Mouse (Mus musculus) kidney, embryonic 15.5 days (tissue): ENCODE results near the gene Aqr. TPM values are rescaled to one million over a fixed set of nuclear protein-coding genes. Genes with fewer than 3 reads are reported as not detected.

Source experiments
- ATAC-seq: fragments of 200-750 bp; cut with Nextera tagmentation; replicated peaks from 2 replicates; pipeline ENCODE4 v1.8.0; 2017; ENCODE audit warnings: moderate TSS enrichment; ENCODE audit not compliant: low FRiP score
- H3K27ac ChIP-seq: fragments of 300-500 bp; sonication (generic); 2 replicates; pipeline ENCODE4 v1.5.1; 2015; ENCODE audit warnings: mild to moderate bottlenecking, inconsistent platforms
- H3K27me3 ChIP-seq: fragments of 300-500 bp; sonication (generic); 2 replicates; pipeline ENCODE4 v1.6.1; 2015; ENCODE audit warnings: inconsistent platforms
- H3K36me3 ChIP-seq: fragments of 300-500 bp; sonication (generic); 2 replicates; pipeline ENCODE4 v1.6.1; 2015; ENCODE audit warnings: inconsistent platforms
- H3K4me1 ChIP-seq: fragments of 300-500 bp; sonication (generic); 2 replicates; pipeline ENCODE4 v1.6.1; 2015; ENCODE audit warnings: inconsistent platforms
- H3K4me2 ChIP-seq: fragments of 300-500 bp; sonication (generic); 2 replicates; pipeline ENCODE4 v1.6.1; 2015; ENCODE audit warnings: moderate library complexity, mild to moderate bottlenecking, inconsistent platforms
- H3K4me3 ChIP-seq: fragments of 300-500 bp; sonication (generic); replicated peaks from 2 replicates; pipeline ENCODE4 v1.5.1; 2015; ENCODE audit warnings: mild to moderate bottlenecking, inconsistent platforms
- H3K9ac ChIP-seq: fragments of 300-500 bp; sonication (generic); 2 replicates; pipeline ENCODE4 v1.6.1; 2015; ENCODE audit warnings: mild to moderate bottlenecking, inconsistent platforms
- H3K9me3 ChIP-seq: fragments of 300-500 bp; sonication (generic); replicated peaks from 2 replicates; pipeline ENCODE4 v1.6.1; 2016; ENCODE audit warnings: inconsistent platforms
- WGBS: fragments of 180-500 bp; shearing (Covaris S2); methylation state at CpG from one replicate; pipeline ENCODE4 v1.1.7; 2015; ENCODE audit warnings: mixed read lengths; 5-methylcytosine and 5-hydroxymethylcytosine counted together
- polyA plus RNA-seq: library from polyadenylated mRNA; unstranded; fragments of >200 nt; fragmentation: Nextera tagmentation; extraction: Ambion mirVana; gene quantifications from 2 replicates; pipeline ENCODE4 v1.2.1, GENCODE M21; 2015

Gene Aqr
- polyA plus RNA-seq, 1 experiment from 2014 or later = 43.8 TPM

DNA sequence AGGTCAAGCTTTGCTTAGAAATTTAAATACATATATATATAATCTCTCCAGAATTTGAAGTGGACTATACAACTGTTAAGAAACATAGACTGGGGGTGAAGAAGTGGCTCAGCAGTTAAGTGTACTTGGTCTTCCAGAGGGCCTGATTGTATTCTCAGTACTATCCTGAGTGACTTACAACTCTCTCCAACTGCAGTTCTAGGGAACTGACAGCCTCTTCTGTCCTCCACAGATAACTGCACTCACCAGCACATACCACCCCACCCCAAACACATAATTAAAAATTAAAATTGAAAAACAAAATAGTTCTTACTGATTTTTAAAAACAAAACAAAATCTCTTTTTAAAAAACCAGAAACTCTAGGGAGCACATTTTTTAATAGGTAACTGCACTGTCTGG lies 13.6 kb downstream of the Aqr start:
- Histone ChIP-seq H3K36me3 (peaks cover 19% of the 10 kb centered on the region), H3K4me2 (no peak overlapping the region), H3K27me3 (no peaks in the 10 kb centered on the region), H3K4me1 (peaks cover 8% of the 10 kb centered on the region), H3K9me3 (no peaks in the 10 kb centered on the region), H3K27ac (no peak overlapping the region), H3K4me3 (no peak overlapping the region), H3K9ac (no peak overlapping the region)
- ATAC-seq = no peak

DNA sequence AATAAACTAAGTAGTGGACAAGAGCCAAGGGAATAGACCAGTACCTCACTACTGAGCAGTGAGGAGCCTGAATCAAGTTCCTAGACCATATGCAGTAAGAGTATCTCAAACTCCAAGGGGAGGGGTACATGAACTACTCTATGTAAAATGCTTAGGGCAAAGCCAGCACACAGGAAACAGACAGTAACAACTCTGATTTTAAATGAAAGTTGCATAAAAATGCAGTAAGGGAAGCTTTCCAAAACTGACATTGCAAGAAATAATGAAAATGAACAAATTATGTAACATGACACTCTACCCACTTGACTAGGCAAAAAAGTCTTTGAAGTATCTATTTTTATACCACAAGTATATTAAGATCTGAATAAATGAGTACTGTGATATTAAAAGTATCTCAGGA lies 19.0 kb downstream of the Aqr start:
- Histone ChIP-seq H3K4me2 (no peak overlapping the region), H3K27ac (no peak overlapping the region), H3K36me3 (peaks cover 56% of the 10 kb centered on the region), H3K9ac (no peak overlapping the region), H3K27me3 (no peaks in the 10 kb centered on the region), H3K9me3 (no peaks in the 10 kb centered on the region), H3K4me3 (no peak overlapping the region), H3K4me1 (no peaks in the 10 kb centered on the region)
- ATAC-seq = no peak

GRCm38 (mm10) chr2:114161978-114162377 lies 24.8 kb downstream of the Aqr start:
- Histone ChIP-seq H3K36me3 (peaks cover 79% of the 10 kb centered on the region), H3K4me1 (no peaks in the 10 kb centered on the region), H3K4me2 (no peak overlapping the region), H3K9me3 (no peaks in the 10 kb centered on the region), H3K9ac (no peak overlapping the region), H3K4me3 (no peak overlapping the region), H3K27me3 (no peaks in the 10 kb centered on the region), H3K27ac (no peak overlapping the region)
- WGBS = 84% methylated on average over 1 of the region's 1 CpGs
- ATAC-seq = no peak

- no peak for ATAC-seq
- peaks cover 86% of the 10 kb centered on the region for H3K36me3 ChIP-seq
- H3K9ac ChIP-seq = no peak overlapping the region
- WGBS = 85% methylated on average over 4 of the region's 4 CpGs
- no peak overlapping the region for H3K4me2 ChIP-seq
- H3K27me3 ChIP-seq = no peaks in the 10 kb centered on the region
- H3K27ac ChIP-seq = no peak overlapping the region
- H3K4me1 ChIP-seq = no peaks in the 10 kb centered on the region
- no peaks in the 10 kb centered on the region for H3K9me3 ChIP-seq
- no peak overlapping the region for H3K4me3 ChIP-seq
Observed at GRCm38 (mm10) chr2:114157345-114157744, 29.5 kb downstream of the Aqr start.

DNA sequence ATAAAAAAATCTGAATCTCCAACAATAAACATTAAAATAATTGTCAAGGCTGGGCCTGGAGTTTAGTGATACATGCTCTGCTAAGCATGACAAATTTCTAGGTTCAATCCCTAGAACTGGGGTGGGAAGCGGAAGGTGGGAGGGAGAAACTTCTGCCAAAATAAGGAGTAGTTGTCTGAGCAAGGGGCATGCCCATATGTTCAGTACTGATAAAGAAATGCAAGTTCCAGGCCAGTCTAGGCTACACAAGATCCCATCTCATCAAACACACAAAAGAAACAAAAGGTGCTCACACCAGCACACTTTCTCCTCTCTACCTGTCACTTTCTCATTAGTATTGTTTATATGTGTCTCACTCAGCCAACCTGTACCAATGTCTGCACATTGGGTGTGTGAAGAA lies 30.2 kb downstream of the Aqr start:
- H3K9ac ChIP-seq = no peak overlapping the region

DNA sequence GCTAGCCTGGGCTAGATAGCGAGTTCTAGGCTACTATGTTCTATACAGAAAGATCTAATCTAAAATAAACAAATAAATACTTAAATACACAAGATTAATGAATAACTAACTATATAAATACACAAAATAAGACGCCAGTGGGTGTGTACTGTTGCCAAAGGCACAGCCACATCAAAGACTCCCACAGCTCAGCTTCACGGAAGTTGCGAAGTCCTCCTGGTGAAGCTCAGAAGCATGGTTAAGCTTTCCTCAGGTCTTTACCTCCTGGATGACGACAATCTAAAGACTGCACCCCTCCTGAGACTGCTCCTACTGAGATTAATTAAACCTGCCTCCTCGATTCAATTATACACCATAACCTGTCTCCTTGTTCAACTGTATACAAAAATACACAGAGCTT lies 33.6 kb downstream of the Aqr start:
- WGBS = 95% methylated on average over 6 of the region's 6 CpGs
- H3K27me3 ChIP-seq = no peaks in the 10 kb centered on the region
- no peaks in the 10 kb centered on the region for H3K4me1 ChIP-seq

More for the DNA sequence above, 30.2 kb downstream of the Aqr start:
- Histone ChIP-seq H3K4me1 (no peaks in the 10 kb centered on the region), H3K36me3 (peaks cover 84% of the 10 kb centered on the region), H3K4me2 (no peak overlapping the region), H3K4me3 (no peak overlapping the region), H3K27ac (no peak overlapping the region), H3K27me3 (no peaks in the 10 kb centered on the region), H3K9me3 (no peaks in the 10 kb centered on the region)
- WGBS = 81% methylated on average over 1 of the region's 1 CpGs
- no peak for ATAC-seq

GRCm38 (mm10) chr2:114146864-114147458 lies 39.9 kb downstream of the Aqr start:
- no peak overlapping the region for H3K27ac ChIP-seq
- H3K9ac ChIP-seq = no peak overlapping the region
- no peak overlapping the region for H3K4me2 ChIP-seq
- H3K36me3 ChIP-seq = peaks cover 86% of the 10 kb centered on the region
- H3K4me3 ChIP-seq = no peak overlapping the region
- no peak for ATAC-seq
- H3K4me1 ChIP-seq = no peaks in the 10 kb centered on the region
- 90% methylated on average over 15 of the region's 15 CpGs for WGBS
- H3K9me3 ChIP-seq = no peaks in the 10 kb centered on the region
- no peaks in the 10 kb centered on the region for H3K27me3 ChIP-seq

More for the DNA sequence above, 33.6 kb downstream of the Aqr start:
- H3K9ac ChIP-seq = no peak overlapping the region
- no peak overlapping the region for H3K27ac ChIP-seq
- no peaks in the 10 kb centered on the region for H3K9me3 ChIP-seq
- no peak for ATAC-seq
- H3K4me3 ChIP-seq = no peak overlapping the region
- no peak overlapping the region for H3K4me2 ChIP-seq
- H3K36me3 ChIP-seq = peaks cover 86% of the 10 kb centered on the region

- ATAC-seq = no peak
- peaks cover 88% of the 10 kb centered on the region for H3K36me3 ChIP-seq
- H3K9me3 ChIP-seq = no peaks in the 10 kb centered on the region
- 70% methylated on average over 6 of the region's 6 CpGs for WGBS
- no peaks in the 10 kb centered on the region for H3K4me1 ChIP-seq
- H3K4me3 ChIP-seq = no peak overlapping the region
- H3K9ac ChIP-seq = no peak overlapping the region
- no peaks in the 10 kb centered on the region for H3K27me3 ChIP-seq
- H3K4me2 ChIP-seq = no peak overlapping the region
- H3K27ac ChIP-seq = no peak overlapping the region
Observed at GRCm38 (mm10) chr2:114145315-114145801, 41.5 kb downstream of the Aqr start.

- Histone ChIP-seq H3K36me3 (peaks cover 88% of the 10 kb centered on the region), H3K27ac (no peak overlapping the region), H3K27me3 (no peaks in the 10 kb centered on the region), H3K4me2 (no peak overlapping the region), H3K4me1 (no peaks in the 10 kb centered on the region), H3K9ac (no peak overlapping the region), H3K4me3 (no peak overlapping the region), H3K9me3 (no peaks in the 10 kb centered on the region)
- ATAC-seq = no peak
- 92% methylated on average over 5 of the region's 5 CpGs for WGBS
Observed at GRCm38 (mm10) chr2:114144915-114145314, 41.9 kb downstream of the Aqr start.

DNA sequence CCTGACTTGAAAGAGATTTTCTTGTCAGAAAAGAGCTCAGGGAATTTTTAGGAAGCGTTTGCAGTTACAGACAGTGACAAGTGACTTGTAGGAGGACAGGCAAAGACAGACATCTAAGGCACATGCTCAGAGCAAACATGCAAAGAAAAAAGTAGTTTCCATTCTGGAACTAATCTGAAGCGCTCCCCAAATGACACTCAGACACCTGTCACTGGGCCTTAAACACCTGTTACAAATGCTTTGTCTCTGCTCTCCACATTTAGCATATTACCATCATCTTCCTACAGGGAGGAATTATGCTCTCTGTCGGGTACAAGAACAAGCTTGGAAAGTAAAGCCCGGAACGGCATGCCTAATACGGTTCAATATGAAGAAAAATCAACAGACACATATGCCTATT lies 43.0 kb downstream of the Aqr start:
- Histone ChIP-seq H3K9me3 (no peaks in the 10 kb centered on the region), H3K27ac (no peak overlapping the region), H3K4me2 (no peak overlapping the region), H3K4me3 (no peak overlapping the region), H3K36me3 (peaks cover 88% of the 10 kb centered on the region), H3K27me3 (no peaks in the 10 kb centered on the region), H3K4me1 (no peaks in the 10 kb centered on the region), H3K9ac (no peak overlapping the region)
- no peak for ATAC-seq
- WGBS = 94% methylated on average over 6 of the region's 6 CpGs

GRCm38 (mm10) chr2:114136755-114137154 lies 50.1 kb downstream of the Aqr start:
- H3K9me3 ChIP-seq = no peaks in the 10 kb centered on the region
- no peak overlapping the region for H3K4me3 ChIP-seq
- no peak overlapping the region for H3K27ac ChIP-seq
- H3K4me1 ChIP-seq = no peaks in the 10 kb centered on the region
- H3K9ac ChIP-seq = no peak overlapping the region
- H3K36me3 ChIP-seq = peaks cover 88% of the 10 kb centered on the region
- H3K4me2 ChIP-seq = no peak overlapping the region
- ATAC-seq = no peak
- 95% methylated on average over 9 of the region's 9 CpGs for WGBS
- no peaks in the 10 kb centered on the region for H3K27me3 ChIP-seq

DNA sequence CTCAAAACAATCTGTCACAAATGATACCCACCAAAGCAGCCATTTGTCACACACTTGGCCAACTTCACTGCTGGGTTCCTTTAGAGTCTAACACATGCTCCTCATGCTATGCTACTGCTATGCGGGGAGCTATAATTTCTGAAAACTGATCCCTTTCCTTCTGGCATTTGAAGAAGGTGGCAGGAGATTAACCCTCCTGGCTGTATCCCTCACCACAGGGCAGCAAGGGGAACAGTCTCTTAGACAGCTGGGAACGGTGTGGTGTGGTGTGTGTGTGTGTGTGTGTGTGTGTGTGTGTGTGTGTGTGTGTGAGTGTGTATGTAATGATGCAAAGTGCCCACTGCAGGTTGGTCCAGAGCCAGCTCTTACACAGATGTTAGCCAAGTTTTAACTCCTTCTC lies 51.0 kb downstream of the Aqr start:
- ATAC-seq = no peak
- H3K27me3 ChIP-seq = no peaks in the 10 kb centered on the region
- H3K4me1 ChIP-seq = no peaks in the 10 kb centered on the region
- no peak overlapping the region for H3K4me3 ChIP-seq
- 74% methylated on average over 2 of the region's 2 CpGs for WGBS
- no peak overlapping the region for H3K4me2 ChIP-seq
- H3K9me3 ChIP-seq = no peaks in the 10 kb centered on the region
- H3K27ac ChIP-seq = no peak overlapping the region
- H3K36me3 ChIP-seq = peaks cover 86% of the 10 kb centered on the region
- H3K9ac ChIP-seq = no peak overlapping the region

DNA sequence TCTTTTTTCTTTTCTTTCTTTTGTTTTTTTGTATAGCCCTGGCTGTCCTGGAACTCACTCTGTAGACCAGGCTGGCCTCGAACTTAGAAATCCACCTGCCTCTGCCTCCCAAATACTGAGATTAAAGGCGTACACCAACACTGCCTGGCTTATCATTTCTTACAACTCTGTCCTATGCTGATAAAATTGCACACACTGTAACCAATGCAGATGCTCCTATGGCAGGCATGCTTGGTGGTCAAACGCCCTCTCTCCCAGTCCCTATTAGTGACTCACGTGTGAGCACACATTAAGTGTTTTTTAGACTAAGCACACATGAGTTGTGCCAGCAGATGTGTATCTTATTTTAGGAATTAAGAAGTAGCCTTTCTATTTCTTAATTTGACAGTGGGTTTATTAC lies 53.5 kb downstream of the Aqr start:
- Histone ChIP-seq H3K4me2 (no peak overlapping the region), H3K36me3 (peaks cover 90% of the 10 kb centered on the region), H3K4me3 (no peak overlapping the region), H3K27me3 (no peaks in the 10 kb centered on the region), H3K27ac (no peak overlapping the region), H3K9ac (no peak overlapping the region), H3K4me1 (no peaks in the 10 kb centered on the region), H3K9me3 (no peaks in the 10 kb centered on the region)
- WGBS = 96% methylated on average over 4 of the region's 4 CpGs
- ATAC-seq = no peak
